Mouse (Mus musculus): Measurements from ENCODE around the gene Fig4.

GRCm38 (mm10) chr10:41245028-41245427 lies 58.0 kb downstream of the Fig4 start:
- TF ChIP-seq CTCF (IDR thresholded peaks at IDR 0.05; ENCODE audit: control insufficient read depth, insufficient read depth, insufficient read length) (no peak), USF1 (IDR thresholded peaks at IDR 0.05; ENCODE audit: low read depth) (no peak)

Measured in C2C12 (cell line).